Mouse (Mus musculus): ENCODE measurements at regions not wholly inside any gene's neighbourhood (a gene's known extent, or its start where the extent isn't known, plus 50 kb on each side); places are given as distances from the start of the nearest gene placed in this dataset.

GRCm38 (mm10) chr8:93591608-93592301 is 56.1 kb upstream of the Ces5a start:
- peak; percentile 54 to 86 for DNase-seq

- no peak for DNase-seq
Observed at GRCm38 (mm10) chr8:93592302-93592651, 56.6 kb upstream of the Ces5a start.

GRCm38 (mm10) chr8:93598613-93599121 is 63.0 kb upstream of the Ces5a start:
- peak; percentile 12 to 30 for DNase-seq

GRCm38 (mm10) chr8:93599306-93599705 is 63.7 kb upstream of the Ces5a start:
- DNase-seq, result no peak

- peak; percentile 14 to 21 for DNase-seq
Observed at GRCm38 (mm10) chr8:93599776-93600175, 64.1 kb upstream of the Ces5a start.

- peak; percentile 0 to 11 for DNase-seq
Observed at GRCm38 (mm10) chr8:93626807-93627526, 91.3 kb upstream of the Ces5a start.

- DNase-seq, result no peak
Observed at GRCm38 (mm10) chr8:93627626-93628025, 92.0 kb upstream of the Ces5a start.

GRCm38 (mm10) chr8:93632896-93633295 is 97.3 kb upstream of the Ces5a start:
- no peak for DNase-seq

- no peak for DNase-seq
Observed at GRCm38 (mm10) chr8:93642770-93643169, 107.1 kb upstream of the Ces5a start.

GRCm38 (mm10) chr8:93643471-93644215 is 108.0 kb upstream of the Ces5a start:
- no peak for DNase-seq

- no peak for DNase-seq
Observed at GRCm38 (mm10) chr8:93653421-93653820, 117.8 kb upstream of the Ces5a start.

GRCm38 (mm10) chr8:93653913-93654705 is 118.5 kb upstream of the Ces5a start:
- no peak for DNase-seq

- no peak for DNase-seq
Observed at GRCm38 (mm10) chr8:93655752-93656151, 120.1 kb upstream of the Ces5a start.

GRCm38 (mm10) chr8:93661739-93662138 is 126.1 kb upstream of the Ces5a start:
- peak; percentile 60 to 82 for DNase-seq

GRCm38 (mm10) chr8:93662219-93662618 is 126.6 kb upstream of the Ces5a start:
- DNase-seq, result peak; percentile 14 to 34

GRCm38 (mm10) chr8:93663851-93664250 is 128.2 kb upstream of the Ces5a start:
- DNase-seq, result no peak

- DNase-seq, result peak; percentile 4 to 12
Observed at GRCm38 (mm10) chr8:93668306-93668705, 132.7 kb upstream of the Ces5a start.

- DNase-seq, result no peak
Observed at GRCm38 (mm10) chr8:93674721-93675120, 135.0 kb upstream of the Gnao1 start.

- DNase-seq, result no peak
Observed at GRCm38 (mm10) chr8:93683773-93684391, 125.9 kb upstream of the Gnao1 start.

- DNase-seq, result no peak
Observed at GRCm38 (mm10) chr8:93684392-93684791, 125.4 kb upstream of the Gnao1 start.

GRCm38 (mm10) chr8:93688845-93689244 is 120.9 kb upstream of the Gnao1 start:
- no peak for DNase-seq

GRCm38 (mm10) chr8:93689832-93690471 is 119.8 kb upstream of the Gnao1 start:
- no peak for DNase-seq
